Mouse (Mus musculus) lung, embryonic 16.5 days (tissue): ENCODE results near the gene Tctn1. TPM values are rescaled to one million over a fixed set of nuclear protein-coding genes. Genes with fewer than 3 reads are reported as not detected.

Source experiments
- ATAC-seq: fragments of 200-750 bp; cut with Nextera tagmentation; 2 replicates; pipeline ENCODE4 v1.8.0; 2017; ENCODE audit warnings: low read depth, mild to moderate bottlenecking, moderate library complexity
- H3K27ac ChIP-seq: fragments of 300-500 bp; sonication (generic); 2 replicates; pipeline ENCODE4 v1.5.1; 2014; ENCODE audit warnings: mild to moderate bottlenecking, control low read depth, low read length
- H3K27me3 ChIP-seq: fragments of 300-500 bp; sonication (generic); 2 replicates; pipeline ENCODE4 v1.6.1; 2014; ENCODE audit warnings: low read depth, low read length, mixed read lengths; ENCODE audit not compliant: control insufficient read depth, insufficient read depth
- H3K36me3 ChIP-seq: fragments of 300-500 bp; sonication (generic); 2 replicates; pipeline ENCODE4 v1.6.1; 2014; ENCODE audit warnings: low read length; ENCODE audit not compliant: control insufficient read depth, insufficient read depth
- H3K4me1 ChIP-seq: fragments of 300-500 bp; sonication (generic); replicated peaks from 2 replicates; pipeline ENCODE4 v1.6.1; 2014; ENCODE audit warnings: low read length, mixed read lengths; ENCODE audit not compliant: control insufficient read depth, insufficient read depth
- H3K4me2 ChIP-seq: fragments of 300-500 bp; sonication (generic); 2 replicates; pipeline ENCODE4 v1.6.1; 2014; ENCODE audit warnings: low read depth, low read length, control low read depth
- H3K4me3 ChIP-seq: fragments of 300-500 bp; sonication (generic); 2 replicates; pipeline ENCODE4 v1.5.1; 2014; ENCODE audit warnings: mild to moderate bottlenecking, low read length, control low read depth
- H3K9ac ChIP-seq: fragments of 300-500 bp; sonication (generic); 2 replicates; pipeline ENCODE4 v1.6.1; 2014; ENCODE audit warnings: low read length, control low read depth
- H3K9me3 ChIP-seq: fragments of 300-500 bp; sonication (generic); 2 replicates; pipeline ENCODE4 v1.6.1; 2016; ENCODE audit warnings: low read length; ENCODE audit not compliant: control insufficient read depth
- WGBS: fragments of 180-500 bp; shearing (Covaris S2); extraction: QIAGEN DNeasy Blood & Tissue Kit; methylation state at CpG from one replicate; pipeline ENCODE4 v1.1.7; 2014; 5-methylcytosine and 5-hydroxymethylcytosine counted together
- polyA plus RNA-seq: library from polyadenylated mRNA; unstranded; fragments of >200 nt; fragmentation: Nextera tagmentation; extraction: Ambion mirVana; gene quantifications from 2 replicates; pipeline ENCODE4 v1.2.1, GENCODE M21; 2015

Gene Tctn1
- polyA plus RNA-seq, 1 experiment from 2014 or later, result 6.5 TPM

DNA sequence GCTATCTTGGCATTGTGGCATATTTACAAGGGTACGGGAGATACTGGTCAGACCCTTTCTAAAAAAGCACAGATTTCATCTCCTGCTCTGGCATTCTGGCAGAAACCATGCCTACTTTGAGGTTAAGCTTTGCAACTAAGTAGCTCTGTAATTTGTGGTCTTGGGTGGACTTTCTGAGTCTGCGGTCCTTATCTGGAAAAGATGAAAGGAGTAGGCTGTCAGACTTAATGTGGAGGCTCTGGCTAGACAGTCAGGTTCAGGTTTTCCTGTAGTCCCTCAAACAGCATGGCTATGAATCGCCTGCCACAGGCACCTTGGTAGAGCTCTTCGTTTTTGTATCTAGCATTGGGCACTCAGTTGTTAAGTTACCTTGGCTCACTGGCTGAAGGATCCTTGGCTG, 22.8 kb upstream of the Tctn1 start:
- no peak for ATAC-seq
- 85% methylated on average over 4 of the region's 4 CpGs for WGBS
- Histone ChIP-seq H3K4me1 (peaks cover 20% of the 10 kb centered on the region), H3K4me3 (no peak overlapping the region), H3K27ac (no peak overlapping the region), H3K36me3 (0 out of 2 replicates have a peak, but pooled peaks cover 3% of the 10 kb centered on the region), H3K4me2 (no peak overlapping the region), H3K9ac (no peak overlapping the region), H3K27me3 (no peaks in the 10 kb centered on the region), H3K9me3 (no peaks in the 10 kb centered on the region)

DNA sequence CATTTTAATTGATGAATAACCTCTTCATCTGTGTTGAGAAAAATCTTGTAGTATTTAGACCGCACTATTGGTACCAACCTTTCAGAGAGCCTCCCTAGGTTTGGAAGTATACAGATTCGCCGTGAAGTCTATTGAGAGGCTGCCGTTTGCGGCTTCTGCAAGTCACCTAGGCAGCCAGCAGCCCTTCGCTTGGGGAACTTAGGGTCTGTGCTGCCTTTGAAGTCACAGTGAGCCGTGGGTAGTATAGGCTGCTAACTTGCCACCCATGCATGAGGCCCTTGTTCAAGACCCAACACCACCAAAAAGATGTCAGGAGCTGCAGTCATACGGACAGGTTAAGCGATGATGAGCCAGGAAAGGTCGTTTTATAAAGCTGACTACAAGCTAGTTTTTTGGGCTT, 21.9 kb upstream of the Tctn1 start:
- Histone ChIP-seq H3K4me1 (peaks cover 20% of the 10 kb centered on the region), H3K9me3 (no peaks in the 10 kb centered on the region), H3K4me3 (no peak overlapping the region; the same call in 1 of the 2 replicates), H3K9ac (no peak overlapping the region), H3K36me3 (0 out of 2 replicates have a peak, but pooled peaks cover 3% of the 10 kb centered on the region), H3K4me2 (peak overlapping the region; percentile 98; the same call in 1 of the 2 replicates), H3K27me3 (no peaks in the 10 kb centered on the region), H3K27ac (no peak overlapping the region)
- WGBS, result 80% methylated on average over 10 of the region's 10 CpGs
- no peak for ATAC-seq

DNA sequence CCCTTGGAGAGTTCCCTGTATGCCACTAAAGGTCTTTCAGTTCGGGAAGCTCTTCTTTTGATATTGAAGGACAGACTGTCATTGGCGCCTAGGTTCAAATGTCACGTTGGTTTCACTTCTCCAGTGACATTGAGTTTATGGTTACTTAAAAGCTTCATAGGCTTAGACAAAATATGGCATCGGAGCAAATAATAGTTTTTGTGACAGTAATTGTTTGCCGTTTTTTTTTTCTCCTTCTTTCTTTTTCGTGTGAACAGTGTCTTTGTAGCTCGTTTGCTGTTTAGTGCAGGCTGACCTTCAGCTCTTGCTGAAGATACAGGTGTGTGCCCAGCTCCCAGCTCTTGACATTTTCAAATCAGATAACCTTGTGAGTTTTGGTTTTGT, 21.5 kb upstream of the Tctn1 start:
- Histone ChIP-seq H3K36me3 (0 out of 2 replicates have a peak, but pooled peaks cover 3% of the 10 kb centered on the region), H3K9ac (peak overlapping the region; percentile 90), H3K27me3 (no peaks in the 10 kb centered on the region), H3K4me1 (peaks cover 21% of the 10 kb centered on the region), H3K4me3 (peak overlapping the region; percentile 94), H3K4me2 (peak overlapping the region; percentile 98), H3K9me3 (no peaks in the 10 kb centered on the region), H3K27ac (no peak overlapping the region)
- no peak for ATAC-seq
- WGBS, result 48% methylated on average over 7 of the region's 7 CpGs

DNA sequence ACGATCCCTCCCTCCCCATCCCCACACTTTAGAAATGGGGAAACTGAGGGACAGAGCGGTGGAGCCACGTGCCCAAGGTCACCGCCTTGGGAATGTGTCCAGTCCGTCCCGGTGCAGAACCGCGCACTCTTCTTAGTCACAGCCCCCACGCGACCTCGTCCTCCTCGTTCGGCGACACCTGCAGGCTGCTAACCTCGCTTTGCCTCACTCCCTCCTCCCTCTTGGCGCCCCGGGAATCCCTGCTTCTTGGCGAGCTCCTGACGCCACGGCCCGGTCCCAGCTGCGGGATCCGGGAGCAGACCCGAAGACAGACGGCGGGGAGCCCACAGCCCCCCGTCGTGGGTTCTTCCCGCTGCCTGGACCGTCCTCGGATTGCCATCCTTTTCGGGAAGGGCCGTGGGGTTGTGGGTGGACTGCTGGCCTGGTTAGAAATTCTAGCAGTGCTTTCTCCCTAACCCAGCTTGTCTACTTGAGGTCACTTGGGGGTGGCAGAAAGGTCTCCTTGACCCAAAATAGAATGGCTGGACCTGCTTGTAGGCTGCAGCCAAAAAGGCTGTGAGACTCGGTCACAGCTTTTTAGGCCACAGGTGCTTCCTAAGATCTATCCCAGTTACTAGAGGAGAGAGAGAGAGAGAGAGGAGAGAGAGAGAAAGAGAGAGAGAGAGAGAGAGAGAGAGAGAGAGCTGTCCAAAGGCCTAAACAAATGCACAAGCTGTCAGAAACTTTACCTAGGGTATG, 20.9 kb upstream of the Tctn1 start:
- Histone ChIP-seq H3K4me2 (peak overlapping the region; percentile 98), H3K4me1 (peaks cover 27% of the 10 kb centered on the region), H3K4me3 (peak overlapping the region; percentile 94), H3K27ac (peak overlapping the region; percentile 52; the same call in 1 of the 2 replicates), H3K36me3 (0 out of 2 replicates have a peak, but pooled peaks cover 3% of the 10 kb centered on the region), H3K27me3 (no peaks in the 10 kb centered on the region), H3K9me3 (no peaks in the 10 kb centered on the region), H3K9ac (peak overlapping the region; percentile 90)
- WGBS, result under 1% methylated on average over 34 of the region's 34 CpGs
- ATAC-seq, result peak; percentile 26; the same call in 1 of the 2 replicates

DNA sequence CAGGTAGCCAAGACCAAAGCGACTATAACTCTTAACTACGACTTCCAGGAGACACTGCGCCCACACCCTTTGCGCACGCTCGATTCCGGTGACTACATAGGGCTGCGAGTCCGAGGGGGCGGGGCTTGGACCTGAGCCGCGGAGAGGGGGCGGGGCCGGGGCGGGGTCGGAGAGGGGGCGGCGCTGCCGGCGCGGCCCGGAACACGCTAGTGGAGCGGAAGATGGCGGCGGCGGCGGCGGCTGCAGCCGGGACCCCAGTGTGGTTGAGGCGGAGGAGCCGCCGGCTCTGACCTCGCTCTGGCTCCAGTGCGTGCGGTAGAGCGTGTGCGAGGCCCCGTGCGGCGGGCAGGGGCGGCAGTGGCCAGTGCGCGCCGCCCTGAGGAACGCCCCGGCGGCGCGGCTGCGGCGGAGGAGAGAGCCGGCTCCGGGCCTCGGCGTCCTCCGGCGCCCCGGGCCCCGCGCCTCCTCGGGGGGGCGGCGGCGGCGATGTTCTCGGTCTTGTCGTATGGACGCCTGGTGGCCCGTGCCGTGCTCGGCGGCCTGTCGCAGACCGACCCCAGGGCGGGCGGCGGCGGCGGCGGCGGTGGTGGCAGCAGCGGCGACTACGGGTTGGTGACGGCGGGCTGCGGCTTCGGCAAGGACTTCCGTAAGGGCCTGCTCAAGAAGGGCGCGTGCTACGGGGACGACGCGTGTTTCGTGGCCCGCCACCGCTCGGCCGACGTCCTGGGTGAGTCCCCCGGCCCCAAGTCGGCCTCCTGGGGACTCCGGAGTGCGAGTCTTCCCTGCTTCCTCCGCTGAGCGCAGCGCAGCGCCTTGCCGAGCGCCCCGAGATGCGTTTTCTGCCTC, 20.1 kb upstream of the Tctn1 start, which contains the start of gene Pptc7:
Gene Pptc7 (plus strand): TSS at position 183 of the 846 bp plus-strand sequence.
- Histone ChIP-seq H3K9me3 (no peaks in the 10 kb centered on the region), H3K4me2 (peak within 1 kb of the TSS; percentile 98), H3K4me1 (peaks cover 34% of the 10 kb centered on the region), H3K36me3 (0 out of 2 replicates have a peak, but pooled peaks cover 3% of the 10 kb centered on the region), H3K9ac (peak within 1 kb of the TSS; percentile 90), H3K27me3 (no peaks in the 10 kb centered on the region), H3K27ac (peak within 1 kb of the TSS; percentile 52), H3K4me3 (peak within 1 kb of the TSS; percentile 94)
- under 1% methylated on average over 56 of the region's 114 CpGs for WGBS
- peak; percentile 91 for ATAC-seq

DNA sequence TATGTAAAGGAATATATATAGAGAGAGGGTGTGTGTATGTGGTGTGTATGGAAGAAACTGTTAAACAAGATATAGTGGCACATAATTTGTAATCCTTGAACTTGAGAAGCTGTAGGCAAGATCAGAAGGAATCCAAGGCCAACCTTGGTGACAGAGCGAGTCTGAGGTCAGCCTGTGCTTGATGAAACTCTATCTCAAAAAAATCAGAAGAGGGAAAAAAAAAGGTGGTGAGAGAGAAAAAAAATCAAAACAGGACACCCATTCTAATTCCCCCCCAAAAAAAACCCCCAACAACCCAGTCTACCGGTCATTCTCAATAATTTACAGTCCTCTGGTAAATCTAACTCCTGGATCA, 19.5 kb upstream of the Tctn1 start:
- no peaks in the 10 kb centered on the region for H3K36me3 ChIP-seq
- H3K9me3 ChIP-seq, result no peaks in the 10 kb centered on the region
- 14% methylated on average over 2 of the region's 2 CpGs for WGBS
- H3K4me3 ChIP-seq, result peak overlapping the region; percentile 94
- H3K9ac ChIP-seq, result no peak overlapping the region
- no peak for ATAC-seq
- peak overlapping the region; percentile 42 for H3K4me2 ChIP-seq
- H3K27me3 ChIP-seq, result no peaks in the 10 kb centered on the region
- H3K4me1 ChIP-seq, result peaks cover 34% of the 10 kb centered on the region
- H3K27ac ChIP-seq, result no peak overlapping the region

DNA sequence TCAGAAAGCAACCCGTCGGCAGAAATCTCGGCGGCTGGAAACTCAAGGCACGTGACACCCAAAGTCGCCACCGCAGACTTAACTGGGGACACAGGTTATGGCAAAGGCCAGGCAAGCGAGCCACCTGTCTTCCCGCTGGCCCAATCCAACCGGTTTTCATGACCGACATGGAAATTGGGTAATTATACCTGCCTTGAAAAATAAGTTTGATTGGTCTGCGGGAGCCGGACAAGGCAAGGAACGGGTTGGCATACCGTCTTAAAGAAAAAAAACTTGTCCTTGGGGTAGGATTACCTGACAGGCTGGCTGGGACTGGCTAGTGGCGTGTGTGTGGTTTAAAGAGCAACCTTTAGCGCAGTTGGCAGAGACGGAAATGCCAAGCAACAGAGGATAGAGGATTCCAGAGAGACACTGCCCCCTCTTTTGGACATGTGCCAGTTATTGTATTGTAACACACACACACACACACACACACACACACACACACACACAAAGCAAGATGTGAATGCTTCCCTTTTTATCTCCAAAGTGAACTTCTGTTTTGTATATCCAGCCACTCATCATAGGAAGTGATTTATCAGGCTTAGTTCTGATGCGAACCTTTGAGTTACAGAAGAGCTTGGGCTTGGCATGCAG, 16.7 kb upstream of the Tctn1 start:
- Histone ChIP-seq H3K4me3 (peak overlapping the region; percentile 16), H3K27me3 (no peaks in the 10 kb centered on the region), H3K9me3 (no peaks in the 10 kb centered on the region), H3K36me3 (no peaks in the 10 kb centered on the region), H3K9ac (0 out of 2 replicates have a peak overlapping the region, but pooled peaks have one; percentile 21), H3K4me1 (peaks cover 30% of the 10 kb centered on the region), H3K27ac (peak overlapping the region; percentile 89), H3K4me2 (peak overlapping the region; percentile 47)
- 14% methylated on average over 19 of the region's 19 CpGs for WGBS
- no peak for ATAC-seq

DNA sequence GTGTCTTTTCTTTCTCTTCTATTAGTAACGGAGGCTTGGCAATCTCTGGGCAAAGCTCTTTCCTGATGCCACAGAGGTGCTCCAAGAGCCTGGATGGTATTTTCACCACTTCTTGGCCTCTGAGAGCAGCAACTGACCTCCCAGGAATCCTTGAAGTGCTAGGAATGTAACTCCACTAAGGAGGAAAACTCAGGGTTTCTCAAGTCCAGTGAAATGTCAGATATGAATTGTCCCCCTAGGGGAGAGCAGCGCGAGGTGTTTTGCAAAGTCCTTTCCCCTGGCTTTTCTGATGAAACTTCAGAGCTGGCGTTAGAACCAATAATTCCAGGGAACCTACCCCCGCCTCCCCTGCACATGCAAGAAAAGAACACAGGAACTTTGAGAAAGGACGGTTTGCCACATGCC, 16.2 kb upstream of the Tctn1 start:
- peaks cover 25% of the 10 kb centered on the region for H3K4me1 ChIP-seq
- 0 out of 2 replicates have a peak overlapping the region, but pooled peaks have one; percentile 21 for H3K9ac ChIP-seq
- 18% methylated on average over 6 of the region's 6 CpGs for WGBS
- peak overlapping the region; percentile 16 for H3K4me3 ChIP-seq
- no peaks in the 10 kb centered on the region for H3K36me3 ChIP-seq
- no peaks in the 10 kb centered on the region for H3K27me3 ChIP-seq
- H3K9me3 ChIP-seq, result no peaks in the 10 kb centered on the region
- peak overlapping the region; percentile 89 for H3K27ac ChIP-seq
- peak overlapping the region; percentile 47 for H3K4me2 ChIP-seq
- ATAC-seq, result 0 out of 2 replicates have a peak, but pooled peaks have one; percentile 18
